Mouse (Mus musculus): Measurements from ENCODE around the gene Gm11564. TPM values are rescaled to one million over a fixed set of nuclear protein-coding genes. Genes with fewer than 3 reads are reported as not detected.
"Not testable (repeated sequence)": the region's sequence is repeated elsewhere in the genome, so short reads cannot be mapped to it uniquely, and the experiment has no call there.

Gene Gm11564
- polyA plus RNA-seq, 1 experiment from 2014 or later: not detected

DNA sequence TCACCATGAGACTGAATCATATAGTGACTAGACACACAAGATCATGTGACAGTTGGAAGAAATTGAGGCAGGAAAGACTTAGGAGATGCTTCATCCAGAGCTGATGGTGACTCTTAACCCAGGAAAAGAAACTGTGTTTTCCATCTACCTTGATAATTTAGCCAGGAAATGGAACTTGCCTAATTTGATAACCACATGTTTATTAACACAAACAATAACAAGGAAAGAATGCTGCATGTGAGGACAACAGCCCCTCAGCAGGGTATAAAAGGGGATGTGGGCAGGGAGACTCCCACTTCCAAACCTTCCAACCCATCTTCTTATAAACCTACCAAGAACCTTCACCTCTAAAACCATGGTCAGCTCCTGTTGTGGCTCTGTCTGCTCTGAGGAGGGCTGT is 30.6 kb downstream of the Gm11564 start, which contains the start of gene Krtap4-9:
Krtap4-9 (plus strand) TSS at position 301 of the 400 bp plus-strand sequence.
- H3K27me3 ChIP-seq; H3K4me3 ChIP-seq; ATAC-seq (ENCODE audit: low FRiP score); H3K27ac ChIP-seq; H3K9ac ChIP-seq; H3K4me1 ChIP-seq (replicated peaks); H3K4me2 ChIP-seq; H3K9me3 ChIP-seq; H3K36me3 ChIP-seq: not testable (repeated sequence)

GRCm38 (mm10) chr11:99780604-99781003 is 34.9 kb downstream of the Gm11564 start, which contains the start of gene Krtap4-8:
TSS of gene Krtap4-8 (minus strand) at chr11:99780704.
- no peak for ATAC-seq (ENCODE audit: low FRiP score)
- no peak within 1 kb of the TSS for H3K4me3 ChIP-seq
- H3K27me3 ChIP-seq: no peaks in the 10 kb centered on the region
- no peak within 1 kb of the TSS for H3K9ac ChIP-seq
- no peaks in the 10 kb centered on the region; the same call in 1 of the 2 replicates for H3K4me1 ChIP-seq (replicated peaks)
- no peaks in the 10 kb centered on the region for H3K9me3 ChIP-seq
- 93% methylated on average over 2 of the region's 2 CpGs for WGBS
- H3K4me2 ChIP-seq: no peak within 1 kb of the TSS
- no peak within 1 kb of the TSS for H3K27ac ChIP-seq
- no peaks in the 10 kb centered on the region for H3K36me3 ChIP-seq

- Histone ChIP-seq H3K9ac (no peak overlapping the region), H3K4me3 (no peak overlapping the region), H3K4me1 (replicated peaks) (no peaks in the 10 kb centered on the region; the same call in 1 of the 2 replicates), H3K27ac (no peak overlapping the region), H3K27me3 (no peaks in the 10 kb centered on the region), H3K9me3 (no peaks in the 10 kb centered on the region), H3K36me3 (no peaks in the 10 kb centered on the region), H3K4me2 (no peak overlapping the region)
- 33% methylated on average over 7 of the region's 7 CpGs for WGBS
- no peak for ATAC-seq (ENCODE audit: low FRiP score)
Observed at GRCm38 (mm10) chr11:99778401-99778800, 37.1 kb downstream of the Gm11564 start.

GRCm38 (mm10) chr11:99772813-99773212 is 42.7 kb downstream of the Gm11564 start, which contains the start of gene Gm11595:
TSS of gene Gm11595 (minus strand) at chr11:99772913.
- not testable (repeated sequence) for H3K4me1 ChIP-seq (replicated peaks); H3K27me3 ChIP-seq; H3K4me2 ChIP-seq; H3K36me3 ChIP-seq; ATAC-seq (ENCODE audit: low FRiP score); H3K9ac ChIP-seq; H3K4me3 ChIP-seq; H3K9me3 ChIP-seq; H3K27ac ChIP-seq

DNA sequence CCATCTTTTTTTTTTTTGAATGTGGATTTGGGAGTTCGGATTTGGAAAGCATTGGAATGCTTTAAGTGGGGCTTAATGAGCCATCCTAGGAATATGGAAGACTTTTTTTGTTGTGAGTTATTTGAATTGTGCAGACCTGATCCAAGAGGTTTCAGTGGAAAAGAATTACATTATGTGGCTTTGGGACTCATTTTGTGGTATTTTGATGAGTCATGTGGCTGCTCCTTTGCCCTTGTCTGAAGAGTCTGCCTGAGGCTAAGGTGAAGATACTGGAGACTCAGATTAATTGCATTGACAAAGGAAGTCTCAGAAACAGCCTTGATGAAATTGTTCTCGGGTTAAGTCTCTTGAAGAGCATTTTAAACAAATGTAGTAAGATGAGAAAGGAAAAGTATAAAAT is 47.1 kb downstream of the Gm11564 start:
- H3K4me3 ChIP-seq: no peak overlapping the region
- H3K27ac ChIP-seq: no peak overlapping the region
- no peaks in the 10 kb centered on the region for H3K27me3 ChIP-seq
- no peak overlapping the region for H3K4me2 ChIP-seq
- no peaks in the 10 kb centered on the region for H3K9me3 ChIP-seq
- H3K4me1 ChIP-seq (replicated peaks): no peaks in the 10 kb centered on the region
- ATAC-seq (ENCODE audit: low FRiP score): no peak
- H3K36me3 ChIP-seq: no peaks in the 10 kb centered on the region
- WGBS: 74% methylated on average over 2 of the region's 2 CpGs
- H3K9ac ChIP-seq: no peak overlapping the region

Other genes with a start within 250 kb of the Gm11564 start
- not detected in 2 replicates for gene Krtap3-1, start 249.0 kb downstream of the Gm11564 start, polyA plus RNA-seq (2015; fragmentation: Nextera tagmentation; extraction: Ambion mirVana)
- not detected in 2 replicates for gene Krtap1-5, start 234.7 kb downstream of the Gm11564 start, polyA plus RNA-seq (2015; fragmentation: Nextera tagmentation; extraction: Ambion mirVana)
- gene Krtap1-4, start 232.0 kb downstream of the Gm11564 start, polyA plus RNA-seq (2015; fragmentation: Nextera tagmentation; extraction: Ambion mirVana): not detected in 2 replicates
- gene Krtap1-3, start 224.3 kb downstream of the Gm11564 start, polyA plus RNA-seq (2015; fragmentation: Nextera tagmentation; extraction: Ambion mirVana): not detected in 2 replicates
- gene Krtap9-3, start 217.6 kb downstream of the Gm11564 start, polyA plus RNA-seq (2015; fragmentation: Nextera tagmentation; extraction: Ambion mirVana): not detected in 2 replicates
- gene Gm11938, start 212.4 kb downstream of the Gm11564 start, polyA plus RNA-seq (2015; fragmentation: Nextera tagmentation; extraction: Ambion mirVana): not detected in 2 replicates
- gene Gm11937, start 205.5 kb downstream of the Gm11564 start, polyA plus RNA-seq (2015; fragmentation: Nextera tagmentation; extraction: Ambion mirVana): not detected in 2 replicates
- not detected in 2 replicates for gene Krtap2-4, start 200.8 kb downstream of the Gm11564 start, polyA plus RNA-seq (2015; fragmentation: Nextera tagmentation; extraction: Ambion mirVana)
- gene Gm11562, start 195.2 kb downstream of the Gm11564 start, polyA plus RNA-seq (2015; fragmentation: Nextera tagmentation; extraction: Ambion mirVana): not detected in 2 replicates
- not detected in 2 replicates for gene Krtap4-1, start 187.4 kb downstream of the Gm11564 start, polyA plus RNA-seq (2015; fragmentation: Nextera tagmentation; extraction: Ambion mirVana)
- gene Krtap4-2, start 180.6 kb downstream of the Gm11564 start, polyA plus RNA-seq (2015; fragmentation: Nextera tagmentation; extraction: Ambion mirVana): not detected in 2 replicates
- not detected in 2 replicates for gene Krtap4-7, start 171.6 kb downstream of the Gm11564 start, polyA plus RNA-seq (2015; fragmentation: Nextera tagmentation; extraction: Ambion mirVana)
- not detected in 2 replicates for gene Gm11555, start 165.4 kb downstream of the Gm11564 start, polyA plus RNA-seq (2015; fragmentation: Nextera tagmentation; extraction: Ambion mirVana)
- not detected in 2 replicates for gene Gm11563, start 156.7 kb downstream of the Gm11564 start, polyA plus RNA-seq (2015; fragmentation: Nextera tagmentation; extraction: Ambion mirVana)
- gene Krtap4-6, start 149.7 kb downstream of the Gm11564 start, polyA plus RNA-seq (2015; fragmentation: Nextera tagmentation; extraction: Ambion mirVana): not detected in 2 replicates
- not detected in 2 replicates for gene Gm14190, start 124.9 kb downstream of the Gm11564 start, polyA plus RNA-seq (2015; fragmentation: Nextera tagmentation; extraction: Ambion mirVana)
- gene Gm14180, start 81.4 kb downstream of the Gm11564 start, polyA plus RNA-seq (2015; fragmentation: Nextera tagmentation; extraction: Ambion mirVana): not detected in 2 replicates
- not detected in 2 replicates for gene Gm11595, start 42.8 kb downstream of the Gm11564 start, polyA plus RNA-seq (2015; fragmentation: Nextera tagmentation; extraction: Ambion mirVana)
- not detected in 2 replicates for gene Krtap4-8, start 35.0 kb downstream of the Gm11564 start, polyA plus RNA-seq (2015; fragmentation: Nextera tagmentation; extraction: Ambion mirVana)
- gene Krtap4-9, start 30.5 kb downstream of the Gm11564 start, polyA plus RNA-seq (2015; fragmentation: Nextera tagmentation; extraction: Ambion mirVana): not detected in 2 replicates
- not detected in 2 replicates for gene Gm11596, start 22.2 kb downstream of the Gm11564 start, polyA plus RNA-seq (2015; fragmentation: Nextera tagmentation; extraction: Ambion mirVana)
- gene Gm11569, start 16.7 kb downstream of the Gm11564 start, polyA plus RNA-seq (2015; fragmentation: Nextera tagmentation; extraction: Ambion mirVana): not detected in 2 replicates
- not detected in 2 replicates for gene Gm11554, start 11.2 kb downstream of the Gm11564 start, polyA plus RNA-seq (2015; fragmentation: Nextera tagmentation; extraction: Ambion mirVana)
- not detected in 2 replicates for gene Krtap4-13, start 5.8 kb downstream of the Gm11564 start, polyA plus RNA-seq (2015; fragmentation: Nextera tagmentation; extraction: Ambion mirVana)
- gene 2300003K06Rik, start 22.4 kb upstream of the Gm11564 start, polyA plus RNA-seq (2015; fragmentation: Nextera tagmentation; extraction: Ambion mirVana): not detected in 2 replicates
- not detected in 2 replicates for gene Krtap4-16, start 35.9 kb upstream of the Gm11564 start, polyA plus RNA-seq (2015; fragmentation: Nextera tagmentation; extraction: Ambion mirVana)
- gene Gm11568, start 42.3 kb upstream of the Gm11564 start, polyA plus RNA-seq (2015; fragmentation: Nextera tagmentation; extraction: Ambion mirVana): not detected in 2 replicates
- gene Gm11559, start 48.8 kb upstream of the Gm11564 start, polyA plus RNA-seq (2015; fragmentation: Nextera tagmentation; extraction: Ambion mirVana): not detected in 2 replicates
- not detected in 2 replicates for gene Krtap9-1, start 57.7 kb upstream of the Gm11564 start, polyA plus RNA-seq (2015; fragmentation: Nextera tagmentation; extraction: Ambion mirVana)
- gene Gm11567, start 63.5 kb upstream of the Gm11564 start, polyA plus RNA-seq (2015; fragmentation: Nextera tagmentation; extraction: Ambion mirVana): not detected in 2 replicates
- gene Krtap31-1, start 92.3 kb upstream of the Gm11564 start, polyA plus RNA-seq (2015; fragmentation: Nextera tagmentation; extraction: Ambion mirVana): not detected in 2 replicates
- gene Gm11565, start 99.1 kb upstream of the Gm11564 start, polyA plus RNA-seq (2015; fragmentation: Nextera tagmentation; extraction: Ambion mirVana): not detected in 2 replicates
- gene Krtap31-2, start 120.6 kb upstream of the Gm11564 start, polyA plus RNA-seq (2015; fragmentation: Nextera tagmentation; extraction: Ambion mirVana): not detected in 2 replicates
- gene Krtap9-5, start 132.8 kb upstream of the Gm11564 start, polyA plus RNA-seq (2015; fragmentation: Nextera tagmentation; extraction: Ambion mirVana): not detected in 2 replicates
- gene Krtap29-1, start 163.4 kb upstream of the Gm11564 start, polyA plus RNA-seq (2015; fragmentation: Nextera tagmentation; extraction: Ambion mirVana): not detected in 2 replicates
- gene Krtap16-1, start 170.9 kb upstream of the Gm11564 start, polyA plus RNA-seq (2015; fragmentation: Nextera tagmentation; extraction: Ambion mirVana): 0.09 and 0.13 TPM in 2 replicates
- gene Krtap17-1, start 178.3 kb upstream of the Gm11564 start, polyA plus RNA-seq (2015; fragmentation: Nextera tagmentation; extraction: Ambion mirVana): 0.45 TPM in 1 of 2 replicates, not detected in the other
- gene Krt33a, start 200.5 kb upstream of the Gm11564 start, polyA plus RNA-seq (2015; fragmentation: Nextera tagmentation; extraction: Ambion mirVana): not detected in 2 replicates
- not detected in 2 replicates for gene Krt33b, start 214.2 kb upstream of the Gm11564 start, polyA plus RNA-seq (2015; fragmentation: Nextera tagmentation; extraction: Ambion mirVana)
- gene Krt34, start 225.9 kb upstream of the Gm11564 start, polyA plus RNA-seq (2015; fragmentation: Nextera tagmentation; extraction: Ambion mirVana): not detected in 2 replicates
- not detected in 2 replicates for gene Krt31, start 234.9 kb upstream of the Gm11564 start, polyA plus RNA-seq (2015; fragmentation: Nextera tagmentation; extraction: Ambion mirVana)